Mouse (Mus musculus): Measurements from ENCODE around the gene Grap. TPM values are rescaled to one million over a fixed set of nuclear protein-coding genes. Genes with fewer than 3 reads are reported as not detected.
A peak's percentile ranks its signal among the peaks of the same experiment; 100 is the strongest.

Gene Grap
- polyA plus RNA-seq, 1 experiment, result 119 TPM

- no peaks in the 10 kb centered on the region for H3K27me3 ChIP-seq (ENCODE audit: control insufficient read depth, insufficient read depth, low read length)
- no peak overlapping the region for H3K4me3 ChIP-seq (ENCODE audit: control insufficient read depth, insufficient read depth, low read length)
- WGBS, result 33% methylated on average over 7 of the region's 7 CpGs
- no peak for TF ChIP-seq POLR2A (IDR thresholded peaks at IDR 0.05; ENCODE audit: control insufficient read depth, extremely low read depth, insufficient read depth, low read length, poor library complexity)
- TF ChIP-seq CTCF (IDR thresholded peaks at IDR 0.05; ENCODE audit: borderline replicate concordance, control insufficient read depth, extremely low read depth, insufficient read depth, low read length, poor library complexity), result 0 out of 2 replicates have a peak, but pooled peaks have one; percentile 17
- peak overlapping the region; percentile 24; the same call in 1 of the 2 replicates for H3K27ac ChIP-seq (ENCODE audit: control insufficient read depth, insufficient read depth, low read length)
- no peaks in the 10 kb centered on the region for H3K36me3 ChIP-seq (ENCODE audit: control insufficient read depth, insufficient read depth, low read length)
- peaks cover 47% of the 10 kb centered on the region for H3K4me1 ChIP-seq (replicated peaks; ENCODE audit: control insufficient read depth, insufficient read depth, low read length)
- peak; percentile 46 for DNase-seq
These were observed 4.3 kb upstream of the Grap start for GRCm38 (mm10) chr11:61648749-61649115.

GRCm38 (mm10) chr11:61649163-61649580 lies 3.9 kb upstream of the Grap start:
- Histone ChIP-seq H3K27ac (ENCODE audit: control insufficient read depth, insufficient read depth, low read length) (peak overlapping the region; percentile 24; the same call in 1 of the 2 replicates), H3K4me1 (replicated peaks; ENCODE audit: control insufficient read depth, insufficient read depth, low read length) (peaks cover 50% of the 10 kb centered on the region), H3K4me3 (ENCODE audit: control insufficient read depth, insufficient read depth, low read length) (no peak overlapping the region), H3K27me3 (ENCODE audit: control insufficient read depth, insufficient read depth, low read length) (no peaks in the 10 kb centered on the region), H3K36me3 (ENCODE audit: control insufficient read depth, insufficient read depth, low read length) (no peaks in the 10 kb centered on the region)
- TF ChIP-seq POLR2A (IDR thresholded peaks at IDR 0.05; ENCODE audit: control insufficient read depth, extremely low read depth, insufficient read depth, low read length, poor library complexity) (no peak), CTCF (IDR thresholded peaks at IDR 0.05; ENCODE audit: borderline replicate concordance, control insufficient read depth, extremely low read depth, insufficient read depth, low read length, poor library complexity) (no peak)
- 74% methylated on average over 5 of the region's 5 CpGs for WGBS
- DNase-seq, result no peak

GRCm38 (mm10) chr11:61649626-61650025 lies 3.4 kb upstream of the Grap start:
- H3K27me3 ChIP-seq (ENCODE audit: control insufficient read depth, insufficient read depth, low read length), result no peaks in the 10 kb centered on the region
- no peak overlapping the region for H3K4me3 ChIP-seq (ENCODE audit: control insufficient read depth, insufficient read depth, low read length)
- DNase-seq, result no peak
- WGBS, result 83% methylated on average over 4 of the region's 4 CpGs
- peaks cover 50% of the 10 kb centered on the region for H3K4me1 ChIP-seq (replicated peaks; ENCODE audit: control insufficient read depth, insufficient read depth, low read length)
- no peak for TF ChIP-seq CTCF (IDR thresholded peaks at IDR 0.05; ENCODE audit: borderline replicate concordance, control insufficient read depth, extremely low read depth, insufficient read depth, low read length, poor library complexity)
- TF ChIP-seq POLR2A (IDR thresholded peaks at IDR 0.05; ENCODE audit: control insufficient read depth, extremely low read depth, insufficient read depth, low read length, poor library complexity), result no peak
- H3K27ac ChIP-seq (ENCODE audit: control insufficient read depth, insufficient read depth, low read length), result no peak overlapping the region
- no peaks in the 10 kb centered on the region for H3K36me3 ChIP-seq (ENCODE audit: control insufficient read depth, insufficient read depth, low read length)

- no peak for DNase-seq
- 84% methylated on average over 9 of the region's 9 CpGs for WGBS
- H3K27ac ChIP-seq (ENCODE audit: control insufficient read depth, insufficient read depth, low read length), result no peak overlapping the region
- H3K27me3 ChIP-seq (ENCODE audit: control insufficient read depth, insufficient read depth, low read length), result no peaks in the 10 kb centered on the region
- no peak overlapping the region for H3K4me3 ChIP-seq (ENCODE audit: control insufficient read depth, insufficient read depth, low read length)
- TF ChIP-seq CTCF (IDR thresholded peaks at IDR 0.05; ENCODE audit: borderline replicate concordance, control insufficient read depth, extremely low read depth, insufficient read depth, low read length, poor library complexity), result no peak
- no peak for TF ChIP-seq POLR2A (IDR thresholded peaks at IDR 0.05; ENCODE audit: control insufficient read depth, extremely low read depth, insufficient read depth, low read length, poor library complexity)
- no peaks in the 10 kb centered on the region for H3K36me3 ChIP-seq (ENCODE audit: control insufficient read depth, insufficient read depth, low read length)
- peaks cover 55% of the 10 kb centered on the region for H3K4me1 ChIP-seq (replicated peaks; ENCODE audit: control insufficient read depth, insufficient read depth, low read length)
These were observed 2.4 kb upstream of the Grap start for GRCm38 (mm10) chr11:61650470-61651265.

GRCm38 (mm10) chr11:61652216-61652615 lies 849 bp upstream of the Grap start:
- 91% methylated on average over 5 of the region's 5 CpGs for WGBS
- TF ChIP-seq POLR2A (IDR thresholded peaks at IDR 0.05; ENCODE audit: control insufficient read depth, extremely low read depth, insufficient read depth, low read length, poor library complexity), result no peak
- Histone ChIP-seq H3K27ac (ENCODE audit: control insufficient read depth, insufficient read depth, low read length) (peak overlapping the region; percentile 82), H3K4me1 (replicated peaks; ENCODE audit: control insufficient read depth, insufficient read depth, low read length) (peaks cover 63% of the 10 kb centered on the region), H3K4me3 (ENCODE audit: control insufficient read depth, insufficient read depth, low read length) (no peak overlapping the region), H3K27me3 (ENCODE audit: control insufficient read depth, insufficient read depth, low read length) (no peaks in the 10 kb centered on the region), H3K36me3 (ENCODE audit: control insufficient read depth, insufficient read depth, low read length) (no peaks in the 10 kb centered on the region)
- no peak for DNase-seq

- WGBS, result 60% methylated on average over 2 of the region's 2 CpGs
These were observed 503 bp downstream of the Grap start for GRCm38 (mm10) chr11:61653568-61653967.

More at GRCm38 (mm10) chr11:61653568-61653967, 503 bp downstream of the Grap start:
- Histone ChIP-seq H3K36me3 (ENCODE audit: control insufficient read depth, insufficient read depth, low read length) (no peaks in the 10 kb centered on the region), H3K4me1 (replicated peaks; ENCODE audit: control insufficient read depth, insufficient read depth, low read length) (peaks cover 61% of the 10 kb centered on the region), H3K27me3 (ENCODE audit: control insufficient read depth, insufficient read depth, low read length) (no peaks in the 10 kb centered on the region), H3K27ac (ENCODE audit: control insufficient read depth, insufficient read depth, low read length) (peak overlapping the region; percentile 59), H3K4me3 (ENCODE audit: control insufficient read depth, insufficient read depth, low read length) (peak overlapping the region; percentile 87)
- no peak for DNase-seq
- no peak for TF ChIP-seq CTCF (IDR thresholded peaks at IDR 0.05; ENCODE audit: borderline replicate concordance, control insufficient read depth, extremely low read depth, insufficient read depth, low read length, poor library complexity)
- TF ChIP-seq POLR2A (IDR thresholded peaks at IDR 0.05; ENCODE audit: control insufficient read depth, extremely low read depth, insufficient read depth, low read length, poor library complexity), result no peak
